8 mouse cellular contexts compared by ENCODE assay signal in the genomic region with DNA sequence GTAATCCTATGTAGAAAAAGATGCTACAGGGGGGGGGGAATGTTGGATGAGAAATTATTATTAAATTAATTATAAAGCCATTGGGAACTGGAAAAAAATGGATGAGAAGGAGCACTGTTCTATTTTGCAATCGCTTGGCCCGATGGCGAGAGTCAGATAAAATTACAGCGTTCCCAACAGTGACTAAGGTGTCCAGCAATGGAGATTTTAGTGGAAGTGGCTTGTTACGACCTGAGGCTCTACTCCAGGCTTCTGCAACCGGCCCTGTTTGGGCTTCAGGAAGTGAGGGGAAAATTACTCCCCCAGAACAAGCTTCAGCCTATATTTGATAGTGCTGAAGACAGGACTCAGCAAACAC. TPM values are rescaled to one million over a fixed set of nuclear protein-coding genes. Genes with fewer than 3 reads are reported as not detected.
DNase-seq lines count a peak whose midpoint lies in the region; ATAC-seq and TF ChIP-seq lines count a peak whose summit lies in the region.

No protein-coding gene starts in this region.

- H3K4me2 ChIP-seq in lung, postnatal 0 days (replicated peaks; ENCODE audit: low read depth, low read length), result peak overlapping the region; percentile 83
- H3K4me2 ChIP-seq in embryonic facial prominence, embryonic 14.5 days (ENCODE audit: low read depth, low read length), result peak overlapping the region; percentile 92
- peak overlapping the region; percentile 95 for H3K4me2 ChIP-seq in intestine, embryonic 16.5 days (ENCODE audit: low read depth, low read length)
- H3K4me2 ChIP-seq in neural tube, embryonic 15.5 days, result peak overlapping the region; percentile 79

- H3K4me1 ChIP-seq in lung, postnatal 0 days (ENCODE audit: insufficient read depth, low read depth, low read length), result no peaks in the 10 kb centered on the region
- H3K4me1 ChIP-seq in embryonic facial prominence, embryonic 14.5 days (ENCODE audit: control insufficient read depth, insufficient read depth, low read length), result no peaks in the 10 kb centered on the region
- peaks cover 2% of the 10 kb centered on the region for H3K4me1 ChIP-seq in intestine, embryonic 16.5 days (ENCODE audit: control insufficient read depth, insufficient read depth, low read length)
- H3K4me1 ChIP-seq in neural tube, embryonic 15.5 days, result peaks cover 10% of the 10 kb centered on the region

- no peak for TF ChIP-seq CTCF in lung, postnatal 0 days (IDR thresholded peaks at IDR 0.05)

- no peaks in the 10 kb centered on the region for H3K27me3 ChIP-seq in lung, postnatal 0 days (replicated peaks; ENCODE audit: insufficient read depth, low read length)
- H3K27me3 ChIP-seq in embryonic facial prominence, embryonic 14.5 days (replicated peaks; ENCODE audit: control insufficient read depth, insufficient read depth, low read length), result no peaks in the 10 kb centered on the region
- H3K27me3 ChIP-seq in intestine, embryonic 16.5 days (replicated peaks; ENCODE audit: control insufficient read depth, insufficient read depth, low read length), result no peaks in the 10 kb centered on the region
- no peaks in the 10 kb centered on the region for H3K27me3 ChIP-seq in neural tube, embryonic 15.5 days (replicated peaks)

- peak overlapping the region; percentile 88 for H3K27ac ChIP-seq in lung, postnatal 0 days (ENCODE audit: low read length)
- peak overlapping the region; percentile 70 for H3K27ac ChIP-seq in embryonic facial prominence, embryonic 14.5 days (replicated peaks; ENCODE audit: low read depth, low read length)
- peak overlapping the region; percentile 73 for H3K27ac ChIP-seq in intestine, embryonic 16.5 days (ENCODE audit: low read length)
- H3K27ac ChIP-seq in neural tube, embryonic 15.5 days (replicated peaks), result peak overlapping the region; percentile 92

- ATAC-seq in lung, postnatal 0 days, result no peak; the same call in 1 of the 2 replicates
- ATAC-seq in embryonic facial prominence, embryonic 14.5 days (ENCODE audit: low read depth), result no peak
- no peak for ATAC-seq in intestine, embryonic 16.5 days
- no peak for ATAC-seq in neural tube, embryonic 15.5 days (ENCODE audit: low FRiP score)

- peak overlapping the region; percentile 72 for H3K4me3 ChIP-seq in lung, postnatal 0 days (ENCODE audit: low read depth, low read length)
- peak overlapping the region; percentile 63 for H3K4me3 ChIP-seq in embryonic facial prominence, embryonic 14.5 days (ENCODE audit: low read depth, low read length)
- peak overlapping the region; percentile 62 for H3K4me3 ChIP-seq in intestine, embryonic 16.5 days (ENCODE audit: low read length)
- H3K4me3 ChIP-seq in neural tube, embryonic 15.5 days (replicated peaks), result peak overlapping the region; percentile 77

- DNase-seq in lung, postnatal 0 days (ENCODE audit: low spot score), result no peak
- no peak for DNase-seq in lung, postnatal 25 days (ENCODE audit: low spot score)
- DNase-seq in embryonic facial prominence, embryonic 14.5 days (ENCODE audit: low spot score), result no peak
- no peak for DNase-seq in thymus, postnatal 25 days
- DNase-seq in Muller cell, postnatal 12 days (ENCODE audit: inconsistent ontology term), result no peak
- no peak for DNase-seq in spleen, postnatal 14 days (ENCODE audit: low spot score in 2 of 2)

- TF ChIP-seq EP300 in lung, postnatal 0 days (IDR thresholded peaks at IDR 0.05), result no peak

- H3K9me3 ChIP-seq in lung, postnatal 0 days (ENCODE audit: low read length), result no peaks in the 10 kb centered on the region
- H3K9me3 ChIP-seq in embryonic facial prominence, embryonic 14.5 days (ENCODE audit: control insufficient read depth, low read length), result no peaks in the 10 kb centered on the region
- no peaks in the 10 kb centered on the region for H3K9me3 ChIP-seq in intestine, embryonic 16.5 days (ENCODE audit: control insufficient read depth, low read length)
- no peaks in the 10 kb centered on the region for H3K9me3 ChIP-seq in neural tube, embryonic 15.5 days (replicated peaks)

- 9% methylated on average over 6 of the region's 6 CpGs for WGBS in lung, postnatal 0 days
- 3% methylated on average over 6 of the region's 6 CpGs for WGBS in embryonic facial prominence, embryonic 14.5 days
- WGBS in intestine, embryonic 16.5 days, result 8% methylated on average over 6 of the region's 6 CpGs
- WGBS in neural tube, embryonic 15.5 days, result 6% methylated on average over 6 of the region's 6 CpGs

- H3K36me3 ChIP-seq in lung, postnatal 0 days (ENCODE audit: insufficient read depth, low read length), result no peaks in the 10 kb centered on the region
- H3K36me3 ChIP-seq in embryonic facial prominence, embryonic 14.5 days (ENCODE audit: control insufficient read depth, insufficient read depth, low read length), result no peaks in the 10 kb centered on the region
- no peaks in the 10 kb centered on the region for H3K36me3 ChIP-seq in intestine, embryonic 16.5 days (ENCODE audit: control insufficient read depth, insufficient read depth, low read length)
- no peaks in the 10 kb centered on the region for H3K36me3 ChIP-seq in neural tube, embryonic 15.5 days

- H3K9ac ChIP-seq in lung, postnatal 0 days (replicated peaks; ENCODE audit: low read depth), result peak overlapping the region; percentile 62
- peak overlapping the region; percentile 68 for H3K9ac ChIP-seq in embryonic facial prominence, embryonic 14.5 days (ENCODE audit: low read depth, low read length)
- peak overlapping the region; percentile 77 for H3K9ac ChIP-seq in intestine, embryonic 16.5 days (ENCODE audit: low read depth, low read length)
- H3K9ac ChIP-seq in neural tube, embryonic 15.5 days (replicated peaks), result peak overlapping the region; percentile 83

RNA-seq across cellular contexts. Expression of a gene that starts 0.8 kb away (rescaled TPM):
- 21.6 and 21.7 TPM in 2 replicates for polyA plus RNA-seq in lung, postnatal 0 days (2015; fragmentation: Nextera tagmentation; extraction: Ambion mirVana)
- polyA plus RNA-seq in embryonic facial prominence, embryonic 14.5 days (2014; fragmentation: Nextera tagmentation; extraction: Ambion mirVana), result 25.7 and 27.8 TPM in 2 replicates
- polyA plus RNA-seq in intestine, embryonic 16.5 days (2015; fragmentation: Nextera tagmentation; extraction: Ambion mirVana), result 26.6 and 27.0 TPM in 2 replicates
- polyA plus RNA-seq in neural tube, embryonic 15.5 days (2015; fragmentation: Nextera tagmentation; extraction: Ambion mirVana), result 59.5 and 60.6 TPM in 2 replicates

RNA-seq across cellular contexts. Expression of a gene that starts 42.1 kb away (rescaled TPM):
- polyA plus RNA-seq in lung, postnatal 0 days (2015; fragmentation: Nextera tagmentation; extraction: Ambion mirVana), result 23.4 and 24.4 TPM in 2 replicates
- polyA plus RNA-seq in embryonic facial prominence, embryonic 14.5 days (2014; fragmentation: Nextera tagmentation; extraction: Ambion mirVana), result 22.3 and 23.9 TPM in 2 replicates
- polyA plus RNA-seq in intestine, embryonic 16.5 days (2015; fragmentation: Nextera tagmentation; extraction: Ambion mirVana), result 8.6 and 10.1 TPM in 2 replicates
- polyA plus RNA-seq in neural tube, embryonic 15.5 days (2015; fragmentation: Nextera tagmentation; extraction: Ambion mirVana), result 38.2 and 44.8 TPM in 2 replicates

RNA-seq across cellular contexts. Expression of a gene that starts 51.3 kb away (rescaled TPM):
- polyA plus RNA-seq in lung, postnatal 0 days (2015; fragmentation: Nextera tagmentation; extraction: Ambion mirVana), result 7.6 and 12.1 TPM in 2 replicates
- 0.85 and 1.2 TPM in 2 replicates for polyA plus RNA-seq in embryonic facial prominence, embryonic 14.5 days (2014; fragmentation: Nextera tagmentation; extraction: Ambion mirVana)
- 0.44 and 0.45 TPM in 2 replicates for polyA plus RNA-seq in intestine, embryonic 16.5 days (2015; fragmentation: Nextera tagmentation; extraction: Ambion mirVana)
- 2.1 and 2.2 TPM in 2 replicates for polyA plus RNA-seq in neural tube, embryonic 15.5 days (2015; fragmentation: Nextera tagmentation; extraction: Ambion mirVana)
